Mouse (Mus musculus) central nervous system, embryonic 18 days (tissue): ENCODE measurements around the gene Dbr1. TPM values are rescaled to one million over a fixed set of nuclear protein-coding genes. Genes with fewer than 3 reads are reported as not detected.

Experiments used
- polyA plus RNA-seq: library from polyadenylated mRNA; depleted of rRNA; stranded (reverse); fragments of >200 nt; gene quantifications from 2 replicates; pipeline ENCODE4 v1.2.3, GENCODE M21; 2012; rRNA removed

Dbr1 gene
- polyA plus RNA-seq, result 17.3 and 17.8 TPM in 2 replicates

GRCm38 (mm10) chr9:99575677-99576480, at the start of gene Dbr1:
Dbr1 (plus strand) TSS chr9:99575799.

DNA sequence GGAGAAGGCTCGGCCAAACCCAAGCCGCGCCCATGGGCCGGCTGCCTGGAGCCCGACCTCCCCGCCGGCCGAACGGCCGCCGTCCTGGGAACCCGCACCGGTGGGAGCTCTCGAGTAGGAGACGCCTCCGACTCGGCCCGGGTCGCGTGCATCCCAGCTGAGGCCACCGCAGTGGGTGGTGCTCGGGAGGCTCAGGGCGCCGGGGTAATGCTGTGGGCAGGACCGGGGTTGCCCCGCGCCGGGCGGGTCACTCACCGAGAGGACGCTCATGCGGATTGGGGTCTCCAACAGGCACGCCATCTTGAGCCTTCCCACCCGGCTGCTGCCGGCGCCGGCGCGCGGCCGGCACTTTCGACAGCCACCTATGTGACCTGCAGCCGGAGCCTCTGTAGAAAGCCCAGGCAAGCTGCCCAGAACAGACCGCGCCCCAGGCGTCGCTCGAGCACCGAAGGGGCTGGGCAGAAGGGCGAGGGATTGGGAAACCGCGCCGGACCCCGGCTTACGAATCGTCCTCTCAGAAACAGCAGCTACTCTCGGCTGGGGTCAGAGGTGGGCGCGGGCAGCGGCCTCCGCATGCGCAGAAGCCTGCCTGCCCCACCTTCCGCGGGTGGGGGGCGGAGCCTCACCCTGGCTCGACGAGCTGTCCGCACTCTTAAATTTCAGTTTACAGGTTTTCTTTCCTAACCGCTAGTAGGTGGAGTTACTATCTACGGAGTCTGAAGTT, 7.1 kb upstream of the Dbr1 start, which contains the start of gene Armc8:
Gene Armc8 (minus strand): TSS at position 553 of the 724 bp plus-strand sequence.

GRCm38 (mm10) chr9:99612202-99612601, 36.6 kb downstream of the Dbr1 start, which contains the start of gene A4gnt:
A4gnt (plus strand) TSS chr9:99612502.

DNA sequence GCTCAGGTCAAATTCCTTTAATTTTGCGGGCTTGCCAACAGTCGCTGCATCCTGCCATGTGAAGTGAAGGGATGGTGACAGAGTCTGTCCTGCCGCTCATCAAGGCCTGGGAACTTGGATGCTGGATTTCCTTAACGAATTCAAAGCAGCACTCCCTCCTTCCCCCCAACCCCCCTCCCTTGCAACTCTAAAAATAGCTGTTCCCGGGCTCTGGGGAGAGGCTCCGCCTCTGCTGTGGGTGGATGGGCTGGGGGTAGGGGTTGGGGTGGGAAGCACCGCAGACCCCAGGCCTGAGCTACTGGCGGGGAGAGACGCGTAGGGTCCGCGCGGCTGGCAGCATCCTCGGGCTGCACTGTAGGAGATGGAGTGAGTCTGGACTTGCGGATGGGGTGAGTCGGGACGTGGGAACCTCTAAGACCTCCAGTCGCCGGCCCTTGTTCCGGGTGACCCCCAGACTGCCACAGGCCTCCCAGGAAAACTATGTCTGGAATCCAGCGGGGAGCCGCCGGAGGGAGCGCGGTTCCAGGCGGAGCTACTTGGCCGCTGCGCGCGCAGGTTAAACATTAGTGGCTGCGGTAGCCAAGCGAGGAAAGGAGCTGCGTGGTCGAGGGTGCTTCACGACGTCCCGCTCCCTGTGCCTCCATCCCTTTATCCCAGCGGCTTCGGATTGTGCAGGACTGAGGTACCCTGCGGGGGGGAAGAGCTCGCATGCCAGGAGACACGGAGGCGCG, 53.8 kb downstream of the Dbr1 start, which contains the start of gene Dzip1l:
Gene Dzip1l (plus strand): TSS at position 216 of the 731 bp plus-strand sequence.

Other genes starting within 250 kb of the Dbr1 start
- gene Esyt3, start 217.2 kb upstream of the Dbr1 start, polyA plus RNA-seq, result 1.5 and 1.7 TPM in 2 replicates
- gene Mras, start 138.4 kb upstream of the Dbr1 start, polyA plus RNA-seq, result 60.7 and 66.7 TPM in 2 replicates
- gene Nme9, start 124.3 kb upstream of the Dbr1 start, polyA plus RNA-seq, result 0.34 and 0.55 TPM in 2 replicates
- gene Armc8, start 6.9 kb upstream of the Dbr1 start, polyA plus RNA-seq, result 64.8 and 68.4 TPM in 2 replicates
- 0.03 and 0.04 TPM in 2 replicates for gene A4gnt, start 36.7 kb downstream of the Dbr1 start, polyA plus RNA-seq
- gene Dzip1l, start 53.7 kb downstream of the Dbr1 start, polyA plus RNA-seq, result 7.5 and 9.3 TPM in 2 replicates
- gene Cldn18, start 141.5 kb downstream of the Dbr1 start, polyA plus RNA-seq, result not detected in 2 replicates